Mouse (Mus musculus): ENCODE measurements around the gene Mga. TPM values are rescaled to one million over a fixed set of nuclear protein-coding genes. Genes with fewer than 3 reads are reported as not detected.

The Mga gene
- polyA plus RNA-seq, 1 experiment from 2014 or later, result 44.2 TPM

DNA sequence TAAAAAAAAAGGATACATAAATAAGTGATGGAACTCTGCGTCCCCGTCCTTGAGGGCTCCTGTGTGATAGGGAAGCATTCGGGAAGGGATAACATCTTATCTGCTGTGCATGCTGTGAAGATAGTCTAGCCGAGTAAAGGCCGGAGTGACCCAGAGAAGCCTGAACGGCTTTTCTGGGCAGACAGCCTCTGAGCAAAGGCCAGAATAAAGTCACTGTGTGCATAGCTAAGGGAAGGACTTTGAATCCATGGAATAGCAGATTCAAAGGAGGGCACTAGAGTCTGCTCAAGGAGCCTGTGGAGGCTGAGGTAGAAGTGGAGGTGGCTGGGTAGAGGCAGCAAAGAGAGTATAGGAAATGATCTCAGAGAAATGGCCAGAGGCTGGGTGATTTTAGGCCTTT lies 97.8 kb downstream of the Mga start:
- WGBS, result 84% methylated on average over 6 of the region's 6 CpGs
- Histone ChIP-seq H3K4me2 (ENCODE audit: low read depth, low read length) (no peak overlapping the region), H3K36me3 (ENCODE audit: control insufficient read depth, insufficient read depth, low read length) (no peaks in the 10 kb centered on the region), H3K9ac (replicated peaks; ENCODE audit: low read depth, low read length) (no peak overlapping the region), H3K4me1 (ENCODE audit: control insufficient read depth, insufficient read depth, low read length) (no peaks in the 10 kb centered on the region), H3K9me3 (ENCODE audit: control insufficient read depth, low read length) (no peaks in the 10 kb centered on the region), H3K27me3 (ENCODE audit: control insufficient read depth, insufficient read depth, low read length) (no peaks in the 10 kb centered on the region), H3K4me3 (ENCODE audit: low read depth, low read length) (no peak overlapping the region), H3K27ac (ENCODE audit: low read depth, low read length) (no peak overlapping the region; the same call in 1 of the 2 replicates)
- no peak for ATAC-seq (ENCODE audit: low read depth)

DNA sequence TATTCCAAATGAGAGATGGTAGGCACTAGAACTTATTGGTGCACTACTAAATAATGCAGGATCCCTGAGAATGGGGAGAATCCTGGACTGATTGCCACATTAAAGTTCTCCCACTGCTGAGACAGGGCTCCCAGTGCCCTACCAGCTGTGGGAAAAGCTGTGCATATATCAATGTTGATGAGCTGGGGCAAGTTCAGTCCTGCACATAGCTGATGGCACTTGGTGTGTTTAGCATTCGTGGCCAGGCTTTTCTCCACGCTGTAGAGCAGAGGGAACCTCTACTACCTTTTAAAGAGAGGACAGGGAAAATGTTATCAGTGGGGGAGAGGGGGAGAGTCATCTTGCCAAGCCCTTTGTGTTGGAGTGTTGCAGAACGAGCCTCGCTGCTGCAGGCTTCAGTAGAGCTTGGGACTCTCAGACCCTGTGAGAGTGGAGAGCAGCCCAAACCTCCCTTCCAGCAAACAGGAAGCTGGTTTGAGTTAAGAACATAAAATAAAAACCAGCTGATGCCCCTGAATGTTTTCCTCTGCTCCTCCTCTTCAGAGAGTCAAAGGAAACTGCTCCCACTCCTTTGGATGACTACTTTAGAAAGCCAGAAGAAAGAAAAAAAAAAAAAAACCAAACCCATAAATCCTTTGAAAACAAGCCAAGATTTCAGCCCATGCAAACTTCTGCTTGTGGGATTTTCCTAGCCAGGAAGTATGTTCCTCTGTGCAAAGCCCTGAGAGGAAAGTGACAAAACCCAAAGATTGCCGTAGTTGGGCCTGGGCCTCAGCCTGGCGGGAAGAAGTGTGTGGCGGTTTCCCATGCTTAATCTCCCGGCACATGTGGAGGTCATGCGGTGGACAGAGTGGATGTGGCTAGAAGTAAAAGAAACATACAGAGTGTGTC lies 98.6 kb downstream of the Mga start:
- 71% methylated on average over 9 of the region's 9 CpGs for WGBS
- Histone ChIP-seq H3K9me3 (ENCODE audit: control insufficient read depth, low read length) (no peaks in the 10 kb centered on the region), H3K27me3 (ENCODE audit: control insufficient read depth, insufficient read depth, low read length) (no peaks in the 10 kb centered on the region), H3K4me2 (ENCODE audit: low read depth, low read length) (no peak overlapping the region), H3K27ac (ENCODE audit: low read depth, low read length) (peak overlapping the region; percentile 57), H3K4me1 (ENCODE audit: control insufficient read depth, insufficient read depth, low read length) (no peaks in the 10 kb centered on the region), H3K9ac (replicated peaks; ENCODE audit: low read depth, low read length) (no peak overlapping the region), H3K36me3 (ENCODE audit: control insufficient read depth, insufficient read depth, low read length) (no peaks in the 10 kb centered on the region), H3K4me3 (ENCODE audit: low read depth, low read length) (no peak overlapping the region)
- no peak for ATAC-seq (ENCODE audit: low read depth)

DNA sequence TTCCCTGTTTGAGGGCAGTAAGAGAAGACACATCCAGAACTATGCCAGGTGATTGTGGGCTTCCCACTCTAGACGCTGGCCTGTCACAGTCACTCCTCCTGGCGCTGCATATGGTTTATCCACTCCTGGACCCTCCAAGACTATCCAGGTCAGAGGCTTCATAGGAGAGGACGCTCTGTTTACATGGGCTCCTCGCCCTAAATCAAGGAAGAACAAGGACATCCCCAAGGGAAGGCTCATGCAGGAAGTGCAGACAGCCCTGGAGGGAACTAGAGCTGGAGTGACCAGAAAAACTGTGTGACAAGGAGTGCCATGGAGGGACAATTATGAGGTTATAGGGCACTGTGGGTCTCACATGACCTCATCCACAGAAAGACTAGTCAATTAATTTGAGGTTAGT lies 100.3 kb downstream of the Mga start:
- Histone ChIP-seq H3K4me1 (ENCODE audit: control insufficient read depth, insufficient read depth, low read length) (no peaks in the 10 kb centered on the region), H3K36me3 (ENCODE audit: control insufficient read depth, insufficient read depth, low read length) (no peaks in the 10 kb centered on the region), H3K9ac (replicated peaks; ENCODE audit: low read depth, low read length) (no peak overlapping the region), H3K27ac (ENCODE audit: low read depth, low read length) (no peak overlapping the region), H3K9me3 (ENCODE audit: control insufficient read depth, low read length) (no peaks in the 10 kb centered on the region), H3K27me3 (ENCODE audit: control insufficient read depth, insufficient read depth, low read length) (no peaks in the 10 kb centered on the region), H3K4me2 (ENCODE audit: low read depth, low read length) (no peak overlapping the region), H3K4me3 (ENCODE audit: low read depth, low read length) (no peak overlapping the region)
- WGBS, result 85% methylated on average over 4 of the region's 4 CpGs
- ATAC-seq (ENCODE audit: low read depth), result no peak

GRCm38 (mm10) chr2:119999731-120000130 lies 102.7 kb downstream of the Mga start:
- Histone ChIP-seq H3K9ac (replicated peaks; ENCODE audit: low read depth, low read length) (no peak overlapping the region), H3K27ac (ENCODE audit: low read depth, low read length) (no peak overlapping the region), H3K4me1 (ENCODE audit: control insufficient read depth, insufficient read depth, low read length) (no peaks in the 10 kb centered on the region), H3K4me2 (ENCODE audit: low read depth, low read length) (no peak overlapping the region), H3K9me3 (ENCODE audit: control insufficient read depth, low read length) (no peaks in the 10 kb centered on the region), H3K36me3 (ENCODE audit: control insufficient read depth, insufficient read depth, low read length) (no peaks in the 10 kb centered on the region), H3K4me3 (ENCODE audit: low read depth, low read length) (no peak overlapping the region), H3K27me3 (ENCODE audit: control insufficient read depth, insufficient read depth, low read length) (no peaks in the 10 kb centered on the region)
- WGBS, result 96% methylated on average over 2 of the region's 2 CpGs
- no peak for ATAC-seq (ENCODE audit: low read depth)

- ATAC-seq (ENCODE audit: low read depth), result no peak
- WGBS, result 90% methylated on average over 3 of the region's 3 CpGs
Measured at GRCm38 (mm10) chr2:120000882-120001584, 104.0 kb downstream of the Mga start.

DNA sequence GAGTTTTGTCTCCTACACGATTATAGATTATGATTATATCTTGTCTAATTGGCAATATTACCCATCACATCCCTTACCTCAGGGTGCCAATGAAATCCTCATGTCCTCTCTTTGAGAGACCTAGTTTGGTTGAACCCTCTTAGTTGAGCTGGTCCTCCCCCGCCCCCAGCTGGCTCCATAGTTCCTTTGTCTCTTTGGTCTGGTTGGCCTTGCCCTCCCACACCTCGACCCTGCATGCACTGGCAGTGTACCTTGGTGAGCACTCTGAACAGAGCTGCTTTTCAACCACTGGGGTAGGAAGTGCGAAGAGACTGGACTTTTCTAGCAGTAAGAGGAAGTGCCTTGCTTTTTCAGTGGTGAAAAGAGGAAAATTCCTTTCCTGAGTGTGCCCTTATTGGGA lies 104.9 kb downstream of the Mga start:
- H3K9me3 ChIP-seq (ENCODE audit: control insufficient read depth, low read length), result no peaks in the 10 kb centered on the region
- H3K4me1 ChIP-seq (ENCODE audit: control insufficient read depth, insufficient read depth, low read length), result no peaks in the 10 kb centered on the region
- H3K4me2 ChIP-seq (ENCODE audit: low read depth, low read length), result no peak overlapping the region
- 83% methylated on average over 4 of the region's 4 CpGs for WGBS
- no peak for ATAC-seq (ENCODE audit: low read depth)
- peaks cover 3% of the 10 kb centered on the region; the same call in 1 of the 2 replicates for H3K36me3 ChIP-seq (ENCODE audit: control insufficient read depth, insufficient read depth, low read length)
- H3K27ac ChIP-seq (ENCODE audit: low read depth, low read length), result no peak overlapping the region
- no peak overlapping the region for H3K9ac ChIP-seq (replicated peaks; ENCODE audit: low read depth, low read length)
- no peaks in the 10 kb centered on the region for H3K27me3 ChIP-seq (ENCODE audit: control insufficient read depth, insufficient read depth, low read length)
- no peak overlapping the region for H3K4me3 ChIP-seq (ENCODE audit: low read depth, low read length)

More at GRCm38 (mm10) chr2:120000882-120001584, 104.0 kb downstream of the Mga start:
- H3K27me3 ChIP-seq (ENCODE audit: control insufficient read depth, insufficient read depth, low read length), result no peaks in the 10 kb centered on the region
- H3K4me2 ChIP-seq (ENCODE audit: low read depth, low read length), result no peak overlapping the region
- no peaks in the 10 kb centered on the region for H3K4me1 ChIP-seq (ENCODE audit: control insufficient read depth, insufficient read depth, low read length)
- no peak overlapping the region for H3K9ac ChIP-seq (replicated peaks; ENCODE audit: low read depth, low read length)
- no peaks in the 10 kb centered on the region for H3K9me3 ChIP-seq (ENCODE audit: control insufficient read depth, low read length)
- no peak overlapping the region for H3K27ac ChIP-seq (ENCODE audit: low read depth, low read length)
- no peak overlapping the region for H3K4me3 ChIP-seq (ENCODE audit: low read depth, low read length)
- H3K36me3 ChIP-seq (ENCODE audit: control insufficient read depth, insufficient read depth, low read length), result peaks cover 3% of the 10 kb centered on the region; the same call in 1 of the 2 replicates

GRCm38 (mm10) chr2:120003970-120004369 lies 106.9 kb downstream of the Mga start:
- no peak overlapping the region for H3K4me2 ChIP-seq (ENCODE audit: low read depth, low read length)
- no peaks in the 10 kb centered on the region for H3K4me1 ChIP-seq (ENCODE audit: control insufficient read depth, insufficient read depth, low read length)
- no peak for ATAC-seq (ENCODE audit: low read depth)
- H3K9me3 ChIP-seq (ENCODE audit: control insufficient read depth, low read length), result no peaks in the 10 kb centered on the region
- 91% methylated on average over 2 of the region's 2 CpGs for WGBS
- H3K36me3 ChIP-seq (ENCODE audit: control insufficient read depth, insufficient read depth, low read length), result peaks cover 3% of the 10 kb centered on the region; the same call in 1 of the 2 replicates
- H3K9ac ChIP-seq (replicated peaks; ENCODE audit: low read depth, low read length), result no peak overlapping the region
- no peak overlapping the region for H3K27ac ChIP-seq (ENCODE audit: low read depth, low read length)
- H3K4me3 ChIP-seq (ENCODE audit: low read depth, low read length), result no peak overlapping the region
- H3K27me3 ChIP-seq (ENCODE audit: control insufficient read depth, insufficient read depth, low read length), result no peaks in the 10 kb centered on the region

DNA sequence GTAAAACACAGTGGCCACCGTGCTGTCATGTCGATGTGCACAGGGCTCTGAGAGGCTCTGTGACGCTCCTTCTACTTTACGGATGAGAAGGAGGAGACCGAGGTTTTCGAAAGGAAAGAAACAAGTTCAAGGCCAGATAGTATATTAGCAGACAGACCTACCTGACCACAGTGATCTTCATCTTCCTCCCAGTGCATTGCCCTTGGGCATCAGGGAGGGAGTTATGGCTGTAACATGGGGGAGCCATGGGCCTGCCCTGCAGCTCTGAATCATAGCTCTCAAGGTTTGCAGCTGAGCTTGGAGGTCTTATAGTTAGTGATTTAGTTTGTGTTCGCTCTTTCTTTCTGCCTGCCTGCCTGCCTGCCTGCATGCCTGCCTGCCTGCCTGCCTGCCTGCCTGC lies 109.7 kb downstream of the Mga start:
- WGBS, result 95% methylated on average over 7 of the region's 7 CpGs
- H3K27me3 ChIP-seq (ENCODE audit: control insufficient read depth, insufficient read depth, low read length), result no peaks in the 10 kb centered on the region
- H3K4me3 ChIP-seq (ENCODE audit: low read depth, low read length), result no peak overlapping the region
- H3K4me1 ChIP-seq (ENCODE audit: control insufficient read depth, insufficient read depth, low read length), result no peaks in the 10 kb centered on the region
- H3K4me2 ChIP-seq (ENCODE audit: low read depth, low read length), result no peak overlapping the region
- peaks cover 3% of the 10 kb centered on the region; the same call in 1 of the 2 replicates for H3K36me3 ChIP-seq (ENCODE audit: control insufficient read depth, insufficient read depth, low read length)
- H3K9ac ChIP-seq (replicated peaks; ENCODE audit: low read depth, low read length), result no peak overlapping the region
- H3K9me3 ChIP-seq (ENCODE audit: control insufficient read depth, low read length), result no peaks in the 10 kb centered on the region
- H3K27ac ChIP-seq (ENCODE audit: low read depth, low read length), result no peak overlapping the region
- ATAC-seq (ENCODE audit: low read depth), result no peak

DNA sequence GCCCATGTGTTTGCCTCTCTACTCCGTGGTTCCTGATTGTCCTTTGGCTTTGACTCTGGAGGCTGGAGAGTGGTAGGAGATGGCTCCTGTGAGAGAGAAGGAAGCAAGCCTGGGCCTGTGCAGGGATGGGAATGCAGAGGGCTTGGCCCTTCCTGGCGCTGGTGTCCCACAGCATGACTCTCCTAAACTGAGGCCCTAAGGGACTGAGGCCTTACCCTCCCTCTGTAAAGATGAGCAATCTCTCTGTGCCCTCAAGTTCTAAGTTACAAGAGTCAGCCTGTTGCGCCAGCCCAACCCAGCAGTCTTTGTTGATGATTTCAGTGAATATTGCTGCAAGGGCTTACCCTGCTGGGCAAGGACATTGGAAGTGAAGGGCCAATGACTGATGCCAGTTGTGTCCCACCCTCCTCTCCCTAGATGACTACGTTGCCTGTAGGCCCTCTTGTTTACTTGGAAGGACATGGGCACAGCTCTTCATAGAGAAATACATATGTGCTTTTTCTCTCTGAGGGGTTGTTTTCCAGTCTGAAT lies 110.7 kb downstream of the Mga start:
- no peak for ATAC-seq (ENCODE audit: low read depth)
- Histone ChIP-seq H3K4me2 (ENCODE audit: low read depth, low read length) (no peak overlapping the region), H3K36me3 (ENCODE audit: control insufficient read depth, insufficient read depth, low read length) (peaks cover 3% of the 10 kb centered on the region), H3K4me3 (ENCODE audit: low read depth, low read length) (no peak overlapping the region), H3K4me1 (ENCODE audit: control insufficient read depth, insufficient read depth, low read length) (no peaks in the 10 kb centered on the region), H3K9me3 (ENCODE audit: control insufficient read depth, low read length) (no peaks in the 10 kb centered on the region), H3K27me3 (ENCODE audit: control insufficient read depth, insufficient read depth, low read length) (no peaks in the 10 kb centered on the region), H3K9ac (replicated peaks; ENCODE audit: low read depth, low read length) (no peak overlapping the region), H3K27ac (ENCODE audit: low read depth, low read length) (no peak overlapping the region)
- WGBS, result 86% methylated on average over 4 of the region's 4 CpGs

Measured in neural tube, embryonic 14.5 days (tissue).